Mouse (Mus musculus) mouse embryonic stem cell (cell line): ENCODE measurements around the gene Cd79b.
"Not testable (repeated sequence)": the region's sequence is repeated elsewhere in the genome, so short reads cannot be mapped to it uniquely, and the experiment has no call there.

Experiments
- in situ Hi-C, 2 experiments: fragments of 300-500 bp; cut with MboI; formaldehyde crosslinking; loops; 1 replicate in 1 of 2; 3 replicates in 1 of 2; pipeline ENCODE4 v1.14.3; 2019 to 2020; ENCODE audit warnings: low sequenced_read_pairs in 2 of 2, low pct_unique_long_range_greater_than_20kb in 1 of 2, mixed read lengths in 1 of 2; ENCODE audit not compliant: unreplicated experiment in 1 of 2

Cd79b gene

GRCm38 (mm10) chr11:106314333-106314812 lies at the start of gene Cd79b:
TSS of gene Cd79b (minus strand) at chr11:106314762.
- in situ Hi-C loops: no loop called here

- in situ Hi-C loops: no loop called here
Measured at GRCm38 (mm10) chr11:106359350-106359749, 44.8 kb upstream of the Cd79b start.

- in situ Hi-C loops: no loop called here
Measured at GRCm38 (mm10) chr11:106355382-106356128, 41.0 kb upstream of the Cd79b start.

GRCm38 (mm10) chr11:106354181-106354580 lies 39.6 kb upstream of the Cd79b start:
- in situ Hi-C loops: no loop called here

- in situ Hi-C loops: no loop called here
Measured at GRCm38 (mm10) chr11:106353188-106353587, 38.6 kb upstream of the Cd79b start, which contains the start of gene Scn4a. TSS of gene Scn4a (minus strand) at chr11:106353288.

- in situ Hi-C loops: no loop called here
Measured at GRCm38 (mm10) chr11:106351941-106352340, 37.4 kb upstream of the Cd79b start.

GRCm38 (mm10) chr11:106351253-106351652 lies 36.7 kb upstream of the Cd79b start:
- in situ Hi-C loops: no loop called here

- in situ Hi-C loops: no loop called here
Measured at GRCm38 (mm10) chr11:106350853-106351252, 36.3 kb upstream of the Cd79b start.

GRCm38 (mm10) chr11:106349772-106350171 lies 35.2 kb upstream of the Cd79b start:
- in situ Hi-C loops: no loop called here

- in situ Hi-C loops: no loop called here
Measured at GRCm38 (mm10) chr11:106344910-106345309, 30.3 kb upstream of the Cd79b start.

- in situ Hi-C loops: no loop called here
Measured at GRCm38 (mm10) chr11:106340990-106341520, 26.5 kb upstream of the Cd79b start.

GRCm38 (mm10) chr11:106339323-106339722 lies 24.8 kb upstream of the Cd79b start:
- in situ Hi-C loops: not testable (repeated sequence)

GRCm38 (mm10) chr11:106338870-106339269 lies 24.3 kb upstream of the Cd79b start:
- in situ Hi-C loops: no loop called here

GRCm38 (mm10) chr11:106338029-106338428 lies 23.5 kb upstream of the Cd79b start:
- in situ Hi-C loops: no loop called here

- in situ Hi-C loops: no loop called here
Measured at GRCm38 (mm10) chr11:106334066-106334465, 19.5 kb upstream of the Cd79b start.

GRCm38 (mm10) chr11:106332458-106332857 lies 17.9 kb upstream of the Cd79b start:
- in situ Hi-C loops: no loop called here

GRCm38 (mm10) chr11:106329682-106330081 lies 15.1 kb upstream of the Cd79b start:
- in situ Hi-C loops: no loop called here

- in situ Hi-C loops: no loop called here
Measured at GRCm38 (mm10) chr11:106329128-106329527, 14.6 kb upstream of the Cd79b start.

- in situ Hi-C loops: no loop called here
Measured at GRCm38 (mm10) chr11:106328521-106328920, 14.0 kb upstream of the Cd79b start.

- in situ Hi-C loops: no loop called here
Measured at GRCm38 (mm10) chr11:106326475-106326874, 11.9 kb upstream of the Cd79b start.
